Mouse (Mus musculus) WW6 (cell line): ENCODE measurements around the gene Grk2.

Experiments
- DNase-seq: peaks from one replicate; pipeline ENCODE4 v3.0.0-alpha.2; 2013; ENCODE audit warnings: low read depth, low spot score

Gene Grk2

DNA sequence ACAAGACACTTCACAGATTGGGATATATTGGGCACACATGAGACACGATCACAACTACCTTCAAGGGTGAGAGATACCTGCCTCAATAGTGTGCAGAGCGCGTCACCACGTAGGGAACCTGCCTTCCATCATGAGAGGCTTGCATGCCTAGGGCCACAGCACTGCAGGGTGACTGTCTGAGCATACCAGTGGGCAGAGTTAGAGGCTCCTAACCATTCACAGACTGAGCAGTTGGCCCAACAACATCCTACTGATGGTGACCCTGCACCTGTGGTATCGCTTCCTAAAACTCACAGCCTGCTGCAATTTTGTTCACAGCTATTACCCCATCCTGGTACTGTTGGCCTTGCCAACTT is 2.4 kb downstream of the Grk2 start:
- no peak for DNase-seq

DNA sequence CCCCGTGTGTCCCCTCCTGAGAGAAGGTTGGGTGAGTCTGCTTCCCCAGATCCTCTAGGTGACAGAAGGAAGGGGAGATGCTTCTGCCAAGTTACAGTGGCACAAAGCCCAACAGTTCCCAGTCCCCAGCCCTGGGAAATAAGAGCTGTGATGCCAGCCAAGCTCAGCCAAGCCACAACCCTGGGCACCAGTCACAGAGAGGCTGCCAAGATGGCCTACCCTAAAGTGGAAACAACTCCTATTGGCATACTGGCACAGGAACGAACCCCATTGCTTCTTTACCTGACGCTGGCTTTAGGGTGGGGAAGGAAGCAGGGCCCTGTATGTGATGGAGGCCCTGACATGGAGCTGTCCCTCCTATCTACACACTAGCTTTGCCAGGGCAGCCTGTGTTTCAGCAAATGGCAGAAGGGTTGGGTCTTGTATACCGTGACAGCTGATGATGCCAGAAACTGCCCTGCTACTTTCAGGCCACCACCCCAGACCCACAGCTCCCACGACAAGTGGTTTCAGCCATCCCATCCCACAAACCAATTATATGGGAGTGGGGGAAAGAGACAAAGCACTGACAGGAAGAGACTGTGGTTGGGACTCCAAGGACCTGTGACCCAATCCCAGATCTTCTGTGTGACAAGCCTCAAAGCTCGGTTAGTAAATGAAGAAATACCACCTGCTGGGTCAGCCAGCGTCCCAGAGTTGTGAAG is 2.9 kb downstream of the Grk2 start:
- DNase-seq = no peak

DNA sequence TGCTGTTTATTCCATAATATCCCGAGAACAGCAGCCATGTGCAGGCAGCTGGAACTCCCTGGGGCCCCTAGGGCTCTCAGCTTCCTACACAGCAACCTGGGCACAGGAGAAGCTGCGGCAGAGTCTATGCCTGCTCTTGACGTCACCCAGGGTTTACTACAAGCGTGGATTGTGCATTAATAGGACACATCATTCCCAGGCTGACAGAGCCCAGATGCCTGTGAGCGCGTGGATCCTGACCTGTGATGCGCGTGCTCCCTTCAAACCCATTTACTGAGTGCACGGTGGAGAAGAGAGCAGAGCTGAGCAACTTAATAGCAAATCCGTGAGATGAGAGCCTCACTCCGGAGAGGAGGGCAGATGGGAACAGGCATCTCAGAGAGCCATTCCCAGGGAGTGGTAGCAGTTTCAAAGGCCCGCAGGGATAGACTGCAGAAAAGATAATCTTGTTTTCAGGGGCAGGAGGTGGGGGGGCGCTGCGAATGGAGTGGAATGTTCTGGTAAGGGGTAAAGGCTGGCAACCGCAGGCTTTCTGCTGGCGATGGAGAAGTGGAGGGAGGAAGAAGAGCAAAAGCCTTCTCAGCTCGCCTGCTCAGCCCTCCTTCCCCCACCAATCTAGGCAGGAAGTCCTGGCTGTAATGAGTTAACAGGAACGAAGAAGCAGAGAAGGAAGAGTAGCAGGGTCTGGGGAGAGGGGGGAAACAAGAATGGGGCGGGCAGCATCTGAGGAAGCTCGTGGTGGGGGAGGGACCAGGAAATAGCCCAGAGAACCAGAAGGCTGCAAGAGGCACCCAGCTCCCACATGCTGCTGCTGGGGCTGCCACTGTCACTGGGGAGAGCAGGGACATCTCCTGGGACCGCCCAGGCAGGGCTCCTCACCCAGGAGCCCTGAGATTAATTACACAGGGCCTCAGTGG is 4.0 kb downstream of the Grk2 start:
- DNase-seq = no peak

DNA sequence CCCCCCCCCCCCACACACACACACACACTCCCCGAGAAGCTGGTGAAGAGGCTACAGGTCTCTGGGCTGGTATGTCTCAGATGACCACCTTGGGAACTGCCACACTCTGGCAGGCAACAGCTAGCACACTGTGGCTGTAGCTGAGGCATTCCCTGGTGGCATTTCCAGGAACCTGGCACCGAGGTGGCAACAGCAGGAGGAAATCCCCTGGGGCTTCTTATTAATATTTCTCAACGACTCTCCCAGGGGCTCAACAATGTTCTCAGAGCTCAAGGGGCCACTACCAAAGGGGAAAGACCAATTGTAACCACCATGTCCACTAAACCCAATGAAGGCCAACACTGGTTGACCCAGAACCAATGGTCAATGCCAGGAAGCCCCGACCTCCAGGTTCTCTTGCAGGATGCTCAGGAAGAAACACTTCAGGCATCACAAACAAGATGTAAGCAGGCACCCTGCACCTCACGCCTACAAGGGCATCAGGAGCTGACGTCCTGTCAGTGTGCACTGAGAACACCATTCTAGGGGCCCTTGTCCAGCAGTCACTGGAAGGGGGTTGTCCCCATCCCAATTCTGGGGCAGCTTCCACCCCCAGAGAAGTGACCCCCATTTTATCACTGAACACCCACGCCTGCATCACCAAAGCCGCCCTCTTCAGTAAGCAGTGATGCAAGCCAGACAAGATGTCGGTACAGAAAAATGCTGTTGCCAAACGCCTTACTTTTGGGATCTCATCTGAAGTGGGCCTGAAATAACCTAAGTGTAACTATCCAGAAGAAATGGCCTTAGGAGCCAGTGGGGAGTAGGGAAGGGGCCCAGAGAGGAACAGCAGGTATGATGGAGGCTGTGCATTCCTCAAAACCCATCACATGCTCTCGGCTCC is 4.9 kb downstream of the Grk2 start:
- DNase-seq = no peak

DNA sequence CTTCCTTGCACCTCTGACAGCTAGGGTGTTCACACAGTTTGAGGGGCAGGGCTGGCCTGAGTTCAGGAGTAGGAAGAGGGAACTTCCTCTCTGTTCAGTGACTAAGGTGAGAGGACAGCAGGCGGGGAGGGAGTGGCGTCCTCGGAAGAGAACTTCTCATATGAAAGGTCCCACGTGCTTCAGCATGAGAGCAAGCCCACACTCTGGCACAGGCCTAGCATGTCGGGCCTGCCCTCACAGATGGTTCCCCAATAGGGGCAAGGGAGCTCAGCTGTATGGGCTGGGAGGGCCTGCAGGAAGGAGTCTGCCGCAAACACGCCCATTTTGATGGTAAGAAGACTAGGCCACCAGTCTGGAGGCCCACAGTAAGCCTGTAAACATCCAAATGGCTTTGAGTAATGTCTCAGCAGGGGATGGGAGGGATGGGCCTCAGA is 5.7 kb downstream of the Grk2 start:
- no peak for DNase-seq

DNA sequence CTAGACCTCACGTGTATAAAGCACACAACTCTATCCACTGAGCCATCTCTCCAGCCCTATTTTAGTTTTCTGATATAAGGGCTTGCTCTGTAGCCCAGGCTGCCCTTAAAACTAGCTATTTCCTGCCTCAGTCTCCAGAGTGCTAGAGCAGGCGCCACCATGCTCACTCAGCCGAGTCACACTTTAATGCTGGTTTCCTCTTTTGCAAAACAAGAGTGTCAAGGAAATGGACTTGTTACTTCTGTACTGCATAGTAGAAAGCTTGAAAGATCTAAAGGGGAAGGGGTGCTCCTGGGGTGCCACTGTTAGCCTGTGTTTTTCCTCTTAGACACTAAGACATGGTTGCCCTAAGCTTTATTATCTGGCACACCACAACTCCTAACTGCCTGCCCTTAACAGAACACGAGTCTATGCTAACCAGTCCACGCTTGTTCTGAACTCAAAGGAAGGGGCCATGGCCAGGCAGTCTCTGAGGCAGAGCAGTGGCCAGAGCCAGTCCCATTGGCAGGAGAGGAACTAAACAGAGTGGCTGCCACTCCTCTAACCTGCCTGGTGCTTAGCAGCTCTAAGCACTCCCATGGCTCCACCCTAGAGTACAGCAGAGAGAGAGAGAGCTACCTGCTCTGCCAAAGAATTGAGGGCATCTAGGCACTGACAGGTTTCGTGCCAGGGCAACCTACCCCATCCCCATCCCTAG is 6.3 kb downstream of the Grk2 start:
- DNase-seq = no peak

DNA sequence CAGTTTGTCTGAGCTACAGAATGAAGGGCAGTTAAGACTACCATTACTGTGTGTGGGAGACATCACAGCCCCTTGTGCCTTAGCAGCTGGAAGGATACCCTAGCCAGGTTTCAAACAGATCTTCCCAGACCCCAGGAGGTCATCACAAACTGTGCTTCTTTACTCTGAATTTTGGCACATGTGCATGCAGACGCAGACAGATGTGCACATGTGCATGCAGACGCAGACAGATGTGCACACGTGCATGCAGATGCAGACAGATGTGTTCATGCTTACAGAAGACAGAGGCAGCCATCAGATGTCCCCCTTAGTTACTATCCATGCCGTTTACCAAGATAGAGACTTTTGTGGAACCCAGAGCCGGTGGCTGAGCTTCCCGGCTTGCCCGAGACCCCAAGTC is 6.9 kb downstream of the Grk2 start:
- DNase-seq = no peak

DNA sequence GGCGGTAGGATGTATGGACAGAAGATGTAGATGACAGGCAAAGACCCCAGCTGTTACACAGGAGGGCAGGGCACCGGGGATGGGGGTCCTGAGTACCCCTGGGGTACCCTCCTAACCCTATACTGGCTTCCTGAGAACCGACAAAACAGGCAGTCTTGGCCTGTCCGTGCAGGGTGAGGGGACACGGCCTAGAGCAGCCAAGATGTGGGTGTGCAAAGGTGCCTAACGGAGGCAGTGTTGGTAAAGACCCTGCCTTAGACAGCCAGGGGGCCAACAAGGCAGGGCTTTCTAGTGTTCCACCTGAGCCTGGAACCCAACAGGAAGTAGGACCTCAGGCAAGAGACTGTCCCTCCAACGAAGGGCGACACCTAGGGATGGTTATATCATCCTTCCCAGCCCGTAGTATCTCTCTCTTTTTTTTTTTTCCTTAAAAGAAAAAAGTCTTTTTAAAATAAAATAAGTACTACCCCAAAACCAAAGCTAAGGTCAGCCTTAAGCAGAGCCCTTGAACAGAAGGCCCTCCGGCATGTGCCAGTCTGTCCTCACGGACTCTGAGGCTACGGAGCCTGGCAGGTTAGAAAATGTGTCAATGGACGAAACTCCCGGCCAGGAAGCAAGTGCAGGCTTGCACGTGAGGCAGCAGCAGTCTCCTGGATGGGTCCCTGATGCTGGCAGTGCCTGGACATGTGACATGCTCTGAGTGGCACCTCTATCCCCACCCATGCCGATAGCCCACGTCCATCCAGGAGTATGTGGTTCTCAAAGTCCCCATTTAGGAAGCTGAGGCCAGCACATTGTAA is 7.5 kb downstream of the Grk2 start:
- DNase-seq = no peak

DNA sequence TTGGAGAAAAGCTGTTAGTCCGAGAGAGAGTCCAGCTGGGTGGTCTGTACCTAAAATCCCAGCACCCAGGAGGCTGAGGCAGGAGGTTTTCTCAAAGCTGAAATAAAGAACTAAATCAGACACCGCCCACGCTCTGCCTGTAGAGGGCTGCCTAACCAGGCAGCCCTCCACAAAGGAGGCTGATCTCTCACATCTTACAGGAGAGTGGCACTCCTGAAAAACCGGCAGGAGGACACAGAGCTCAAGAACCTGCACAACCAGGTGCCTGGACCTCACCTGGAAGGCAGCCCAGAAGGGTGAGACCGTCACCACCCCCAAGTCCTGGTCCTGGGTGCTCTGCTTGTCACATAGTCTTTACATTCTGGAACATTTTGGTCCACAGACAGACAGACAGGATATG is 8.2 kb downstream of the Grk2 start:
- no peak for DNase-seq

DNA sequence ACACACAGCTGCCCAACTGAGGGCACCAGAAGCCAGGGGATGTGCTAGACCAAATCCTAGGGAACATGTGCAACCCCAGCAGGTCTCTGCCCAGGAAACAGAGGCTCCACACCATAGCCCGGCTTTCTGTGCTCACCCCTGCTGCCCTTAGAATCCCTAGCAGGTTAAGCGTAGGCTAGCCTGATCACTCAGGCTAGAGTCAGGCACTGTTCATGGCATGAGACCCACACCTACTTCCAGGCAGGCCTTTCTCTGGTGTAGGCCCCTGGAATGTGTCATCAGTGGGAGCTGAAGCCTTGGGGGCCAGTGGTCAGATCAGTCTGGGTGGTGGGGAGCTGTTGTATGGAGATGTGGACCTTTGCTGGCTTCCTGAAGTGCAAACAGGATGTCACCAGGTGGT is 9.4 kb downstream of the Grk2 start:
- no peak for DNase-seq

DNA sequence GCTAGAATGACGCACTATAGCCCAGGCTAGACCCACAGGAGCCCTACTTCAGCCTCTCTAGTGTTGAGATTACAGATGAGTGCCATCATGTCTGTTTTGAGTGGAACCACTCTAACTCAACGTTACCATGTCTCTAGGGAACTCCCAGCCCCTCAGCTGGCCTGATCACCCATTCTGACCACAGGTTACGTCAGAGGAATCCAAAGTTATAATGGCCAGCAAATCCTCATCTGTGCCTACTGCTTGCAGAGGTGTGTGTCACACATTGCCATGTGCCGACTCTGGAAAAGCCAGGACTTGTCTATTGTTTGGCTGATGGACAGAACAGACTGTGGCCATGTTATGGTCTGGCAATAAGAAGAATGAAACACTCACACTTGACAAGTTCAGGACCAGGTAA is 10.6 kb downstream of the Grk2 start:
- no peak for DNase-seq

DNA sequence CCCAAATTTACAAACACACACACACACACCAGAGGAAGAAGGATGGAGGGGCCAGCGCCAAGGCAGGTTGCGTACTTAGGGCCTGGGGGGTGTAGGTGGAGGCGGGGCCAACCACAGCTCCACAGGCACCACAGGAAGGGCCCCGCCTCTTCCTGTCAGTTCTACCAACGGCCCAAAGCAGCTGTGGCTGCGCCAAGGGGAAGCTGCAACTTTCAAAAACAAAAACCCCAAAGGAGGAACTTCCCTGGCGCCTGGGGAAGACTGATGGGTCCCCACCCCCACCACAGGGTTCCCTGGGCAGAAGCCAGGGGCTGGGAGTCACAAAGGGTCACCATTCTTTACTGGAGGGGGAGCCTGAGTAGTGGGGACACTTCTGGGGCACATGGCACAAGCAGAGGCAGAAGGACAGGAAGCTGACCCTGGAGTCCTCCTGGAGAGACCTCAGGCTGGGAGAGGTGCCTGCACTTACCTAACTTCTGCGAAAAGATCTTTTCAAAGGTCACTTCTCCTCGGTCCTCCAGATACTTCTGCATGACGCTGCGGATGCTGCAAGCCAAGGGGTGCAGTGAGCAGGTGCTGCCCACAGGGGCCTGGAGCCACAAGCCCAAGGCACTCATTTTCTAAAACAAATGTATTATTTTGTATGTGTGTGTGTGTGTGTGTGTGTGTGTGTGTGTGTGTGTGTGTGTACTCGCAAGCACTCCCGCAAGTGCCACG is 11.5 kb downstream of the Grk2 start:
- DNase-seq = no peak

DNA sequence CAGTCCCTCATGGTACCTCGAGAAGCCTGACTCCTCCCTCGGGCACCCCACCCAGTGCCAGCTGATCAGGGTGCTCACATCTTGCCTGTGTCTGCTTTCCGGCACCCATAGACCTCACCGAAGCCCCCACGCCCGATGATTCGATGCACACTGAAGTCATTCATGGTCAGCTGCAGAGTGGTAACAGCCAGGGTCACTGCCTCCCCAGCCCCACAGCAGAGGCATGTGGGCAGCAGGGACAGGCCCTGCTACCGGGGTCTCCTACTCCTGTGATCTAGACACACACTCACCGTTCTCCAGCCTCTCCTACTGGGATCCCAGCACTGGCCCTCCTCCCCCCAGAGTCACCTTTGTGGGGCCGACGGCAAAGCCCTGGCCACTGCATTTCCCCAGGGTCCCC is 14.9 kb downstream of the Grk2 start:
- DNase-seq = no peak

DNA sequence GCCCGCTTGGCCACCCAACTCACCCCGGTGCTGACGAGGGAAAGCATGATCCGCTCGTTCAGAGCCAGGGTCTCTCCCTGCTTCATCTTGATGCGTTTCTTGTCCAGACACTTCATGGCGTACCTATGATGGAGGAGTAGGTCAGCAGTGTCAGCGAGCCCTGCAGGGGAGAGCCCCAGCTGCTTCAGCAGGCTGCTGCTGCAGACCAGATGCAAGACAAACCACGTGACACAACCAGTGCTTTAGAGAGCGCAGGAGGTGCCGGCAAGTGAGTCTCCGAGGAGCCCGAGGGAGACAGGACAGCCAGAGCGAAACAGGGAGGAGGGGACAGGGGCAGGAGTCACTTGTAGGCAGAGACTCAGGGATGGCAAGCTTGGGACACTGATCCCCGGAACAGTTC is 15.3 kb downstream of the Grk2 start:
- DNase-seq = no peak

DNA sequence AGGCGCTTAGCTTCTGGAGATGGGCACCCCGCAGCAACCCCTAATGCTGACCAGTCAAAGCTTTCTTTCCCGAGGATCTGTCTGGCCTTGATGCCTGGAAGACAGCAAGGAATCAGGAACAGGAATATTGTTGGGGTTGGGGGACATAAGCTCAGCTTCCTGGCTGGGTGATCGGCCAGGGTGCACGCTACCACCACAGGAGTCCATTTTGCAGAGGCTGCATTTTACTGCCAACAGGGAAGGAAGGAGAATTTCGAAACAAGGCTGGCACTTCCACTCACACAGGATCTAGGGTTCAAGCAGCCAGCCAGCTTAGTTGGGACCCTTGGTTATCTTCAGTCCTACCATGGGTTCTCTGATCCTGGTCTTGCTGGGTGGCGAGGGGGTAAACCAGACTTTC is 22.4 kb downstream of the Grk2 start:
- DNase-seq = no peak

DNA sequence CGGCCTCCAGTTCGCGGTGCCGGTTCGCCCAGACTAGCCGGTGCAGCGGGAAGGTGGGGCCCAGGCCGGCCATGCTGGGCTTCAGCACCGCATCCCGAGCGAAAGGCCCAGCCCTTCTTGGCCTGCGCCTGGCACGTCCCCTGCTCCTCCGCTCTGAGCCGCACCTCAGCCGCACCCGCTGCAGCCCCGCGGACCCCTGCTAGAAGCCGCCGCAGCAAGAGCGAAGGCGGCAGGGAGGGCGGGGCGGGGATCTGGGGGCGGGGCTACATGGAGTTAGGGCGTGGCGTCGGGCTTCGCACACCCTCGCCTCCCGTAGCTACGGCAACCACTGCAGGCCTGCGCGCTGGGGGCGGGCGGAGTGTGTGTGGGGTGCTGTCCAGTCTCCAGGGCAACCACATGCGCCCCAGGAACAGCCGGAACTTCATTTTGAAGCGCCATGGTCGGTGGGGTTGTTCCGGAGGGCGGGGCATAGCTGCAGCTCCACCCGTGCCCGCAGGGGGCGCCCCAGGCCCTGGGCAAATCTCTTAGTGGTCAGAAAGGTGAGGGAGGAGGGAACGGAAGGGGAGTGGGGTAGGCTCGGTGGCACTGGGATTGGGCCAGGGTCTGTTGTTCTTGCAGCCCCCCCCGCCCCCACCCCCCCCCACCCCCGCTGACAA is 23.0 kb downstream of the Grk2 start, which contains the start of gene Ankrd13d:
Ankrd13d (minus strand) TSS at position 240 of the 656 bp plus-strand sequence.
- peak; percentile 87 for DNase-seq

DNA sequence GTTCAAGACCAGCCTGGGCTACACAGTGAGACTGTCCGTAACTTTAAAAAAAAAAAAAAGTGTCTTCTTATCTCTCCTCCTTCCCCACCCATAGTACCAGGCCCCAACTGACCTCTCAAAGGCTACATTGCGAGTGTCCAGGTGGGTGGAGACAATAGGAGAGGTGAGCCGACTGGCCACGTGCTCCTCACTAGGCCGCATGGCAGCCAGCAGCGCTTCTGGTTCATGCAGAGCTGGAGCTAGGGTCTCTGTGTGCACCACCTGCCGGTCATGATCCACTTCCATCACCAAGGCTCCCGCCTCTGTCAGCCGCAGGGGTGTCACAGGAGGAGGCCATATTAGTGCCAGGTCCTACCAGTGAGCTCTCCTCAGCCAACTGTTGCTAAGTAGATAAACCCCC is 25.6 kb downstream of the Grk2 start:
- DNase-seq = no peak

DNA sequence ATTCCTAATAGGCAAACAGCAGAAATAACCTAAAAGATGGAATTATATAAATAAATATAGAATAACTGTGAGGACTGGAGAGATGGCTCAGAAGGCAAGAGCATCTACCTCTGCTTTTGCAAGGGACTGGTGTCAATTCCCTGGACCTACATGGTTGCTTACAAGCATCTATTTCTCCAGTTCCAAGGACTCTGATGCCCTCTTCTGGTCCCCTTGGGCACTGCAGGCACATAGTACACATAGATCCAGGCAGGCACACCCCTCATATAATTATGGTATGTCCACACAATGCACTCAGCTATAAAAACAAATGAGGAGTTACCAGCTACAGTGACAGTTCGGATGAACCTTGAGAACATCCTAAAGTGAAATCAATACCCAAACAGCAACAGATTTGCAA is 26.5 kb downstream of the Grk2 start:
- DNase-seq = no peak

DNA sequence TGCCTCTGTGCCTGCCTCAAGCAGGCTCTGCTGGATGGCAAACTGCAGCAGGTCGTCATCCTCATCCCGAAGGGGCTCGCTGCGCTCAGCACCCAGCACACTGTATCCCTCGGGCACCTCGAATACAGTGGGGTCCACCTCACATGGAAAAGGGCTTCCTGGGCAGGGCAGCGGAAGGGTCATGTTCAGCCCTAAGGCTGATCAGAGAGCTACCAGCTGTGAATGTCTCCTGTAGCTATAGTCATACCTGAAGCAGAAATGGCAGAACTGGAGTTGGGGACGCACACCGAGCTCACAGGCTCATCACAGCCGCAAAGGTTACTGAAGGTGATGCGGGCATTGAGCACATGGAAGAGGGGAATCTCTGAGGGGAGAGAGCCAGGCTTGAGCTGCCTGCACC is 35.0 kb downstream of the Grk2 start:
- DNase-seq = no peak
